Mouse (Mus musculus) liver, embryonic 13.5 days (tissue): Measurements from ENCODE around the gene Kyat3. TPM values are rescaled to one million over a fixed set of nuclear protein-coding genes. Genes with fewer than 3 reads are reported as not detected.
A peak's percentile ranks its signal among the peaks of the same experiment; 100 is the strongest.

ENCODE experiments used
- ATAC-seq: fragments of 200-750 bp; cut with Nextera tagmentation; 2 replicates; pipeline ENCODE4 v1.8.0; 2017; ENCODE audit warnings: low read depth, mild to moderate bottlenecking, moderate number of reproducible peaks, moderate library complexity
- DNase-seq: peaks from one replicate; pipeline ENCODE4 v3.0.0; 2022
- H3K27ac ChIP-seq: fragments of 300-500 bp; sonication (generic); 2 replicates; pipeline ENCODE4 v1.5.1; 2015; ENCODE audit warnings: moderate library complexity, mild to moderate bottlenecking, inconsistent platforms
- H3K27me3 ChIP-seq: fragments of 300-500 bp; sonication (generic); 2 replicates; pipeline ENCODE4 v1.6.1; 2015; ENCODE audit warnings: mild to moderate bottlenecking, inconsistent platforms
- H3K36me3 ChIP-seq: fragments of 300-500 bp; sonication (generic); 2 replicates; pipeline ENCODE4 v1.6.1; 2015; ENCODE audit warnings: mild to moderate bottlenecking, inconsistent platforms
- H3K4me1 ChIP-seq: fragments of 300-500 bp; sonication (generic); replicated peaks from 2 replicates; pipeline ENCODE4 v1.6.1; 2015; ENCODE audit warnings: inconsistent platforms
- H3K4me2 ChIP-seq: fragments of 300-500 bp; sonication (generic); 2 replicates; pipeline ENCODE4 v1.6.1; 2015; ENCODE audit warnings: inconsistent platforms, mild to moderate bottlenecking, moderate library complexity
- H3K4me3 ChIP-seq: fragments of 300-500 bp; sonication (generic); replicated peaks from 2 replicates; pipeline ENCODE4 v1.5.1; 2015; ENCODE audit warnings: mild to moderate bottlenecking, inconsistent platforms
- H3K9ac ChIP-seq: fragments of 300-500 bp; sonication (generic); 2 replicates; pipeline ENCODE4 v1.6.1; 2015; ENCODE audit warnings: mild to moderate bottlenecking, inconsistent platforms
- H3K9me3 ChIP-seq: fragments of 300-500 bp; sonication (generic); replicated peaks from 2 replicates; pipeline ENCODE4 v1.6.1; 2016; ENCODE audit warnings: inconsistent platforms
- WGBS: fragments of 180-500 bp; shearing (Covaris S2); methylation state at CpG from one replicate; pipeline ENCODE4 v1.1.7; 2015; ENCODE audit not compliant: insufficient replicate concordance; 5-methylcytosine and 5-hydroxymethylcytosine counted together
- polyA plus RNA-seq: library from polyadenylated mRNA; unstranded; fragments of >200 nt; fragmentation: Nextera tagmentation; extraction: Ambion mirVana; gene quantifications from 2 replicates; pipeline ENCODE4 v1.2.1, GENCODE M21; 2015

Gene Kyat3
- polyA plus RNA-seq, 1 experiment from 2014 or later, result 10.3 TPM

DNA sequence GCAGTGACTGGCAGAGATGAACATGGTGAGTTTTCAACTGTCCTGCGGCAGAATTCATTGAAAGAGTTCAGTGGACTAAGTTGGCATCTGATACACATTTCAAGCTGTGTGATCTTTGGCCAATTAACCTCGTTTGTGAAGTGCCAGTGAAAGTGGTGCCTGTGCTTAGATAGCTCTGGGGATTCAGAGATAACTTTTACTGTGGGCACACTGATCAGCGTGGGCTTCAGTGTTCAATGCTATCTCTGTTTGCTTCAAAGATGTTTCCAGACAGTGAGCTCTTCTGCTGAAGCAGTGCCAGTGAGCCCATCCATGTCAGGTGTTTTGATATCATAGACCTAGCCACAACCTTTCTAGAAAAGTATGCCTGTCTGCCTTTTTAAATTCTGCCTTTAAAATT is 76.4 kb downstream of the Kyat3 start:
- ATAC-seq (no peak), DNase-seq (no peak)
- Histone ChIP-seq H3K27ac (no peak overlapping the region), H3K4me1 (peaks cover 14% of the 10 kb centered on the region), H3K9me3 (no peaks in the 10 kb centered on the region), H3K36me3 (peaks cover 57% of the 10 kb centered on the region), H3K4me2 (no peak overlapping the region), H3K9ac (no peak overlapping the region), H3K4me3 (no peak overlapping the region), H3K27me3 (no peaks in the 10 kb centered on the region)
- 48% methylated on average over 3 of the region's 3 CpGs for WGBS

DNA sequence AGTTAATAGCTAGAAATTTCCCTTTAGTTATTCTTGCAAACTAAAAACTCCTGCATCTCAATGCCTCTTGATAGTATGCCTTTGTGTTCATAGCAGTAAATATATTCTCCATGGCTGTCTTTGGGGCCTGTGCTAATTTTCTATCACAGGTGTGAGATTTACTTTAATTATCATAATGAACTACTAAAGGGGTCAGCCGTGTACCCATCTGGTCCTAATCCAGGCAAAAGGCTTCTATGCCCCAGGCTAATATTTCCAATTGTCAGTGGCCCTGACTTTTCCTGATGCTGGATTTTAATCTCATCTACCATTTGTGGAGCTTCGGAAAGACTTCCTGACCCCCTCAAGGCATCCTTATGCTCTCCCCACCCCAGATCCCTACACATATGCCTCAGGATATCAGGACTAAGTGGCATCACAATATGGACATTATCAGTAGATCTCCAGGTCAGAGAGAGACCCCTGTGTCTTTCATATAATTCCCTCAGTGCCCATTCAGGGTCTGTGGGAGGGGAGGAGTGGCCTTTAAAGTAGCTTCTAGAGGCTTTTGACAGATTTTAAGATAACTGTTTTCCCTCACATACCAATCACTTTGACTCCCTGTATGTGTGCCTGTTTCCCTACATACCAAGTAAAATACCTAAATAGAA is 85.7 kb downstream of the Kyat3 start:
- WGBS, result 83% methylated on average over 2 of the region's 2 CpGs
- no peak overlapping the region for H3K27ac ChIP-seq
- no peak overlapping the region for H3K9ac ChIP-seq
- no peaks in the 10 kb centered on the region for H3K4me1 ChIP-seq
- H3K27me3 ChIP-seq, result no peaks in the 10 kb centered on the region
- H3K4me3 ChIP-seq, result no peak overlapping the region
- DNase-seq, result no peak
- H3K9me3 ChIP-seq, result no peaks in the 10 kb centered on the region
- H3K4me2 ChIP-seq, result no peak overlapping the region
- no peak for ATAC-seq
- H3K36me3 ChIP-seq, result peaks cover 69% of the 10 kb centered on the region

DNA sequence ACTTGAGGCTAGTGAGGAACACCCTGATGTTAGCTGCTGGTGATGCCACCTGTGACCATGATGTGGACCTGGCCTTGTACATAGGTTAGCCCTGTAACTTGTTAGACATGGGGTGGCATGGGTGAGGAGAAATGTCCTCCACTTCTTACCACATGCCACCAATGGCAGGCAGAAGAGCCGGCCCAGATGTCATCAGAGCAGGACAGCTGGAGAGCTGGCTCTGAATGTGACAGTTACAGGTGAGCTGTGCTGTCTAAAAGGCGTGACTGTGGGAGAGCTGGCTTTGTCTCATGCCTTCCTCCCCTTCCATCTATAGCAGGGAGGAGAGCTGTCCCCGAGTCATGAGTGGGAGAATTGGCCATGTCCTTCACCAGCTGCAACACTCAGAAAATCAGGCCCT is 94.7 kb downstream of the Kyat3 start:
- H3K36me3 ChIP-seq, result peaks cover 75% of the 10 kb centered on the region
- WGBS, result 91% methylated on average over 3 of the region's 3 CpGs
- ATAC-seq, result peak; percentile 39

More for the DNA sequence above, 94.7 kb downstream of the Kyat3 start:
- no peak for DNase-seq
- Histone ChIP-seq H3K27ac (no peak overlapping the region), H3K4me2 (no peak overlapping the region), H3K4me1 (no peaks in the 10 kb centered on the region), H3K4me3 (no peak overlapping the region), H3K9ac (no peak overlapping the region), H3K9me3 (no peaks in the 10 kb centered on the region), H3K27me3 (no peaks in the 10 kb centered on the region)

Other genes starting within 250 kb of the Kyat3 start
- gene Gbp5, start 207.1 kb upstream of the Kyat3 start, polyA plus RNA-seq, result 0.03 and 0.09 TPM in 2 replicates
- gene Gbp7, start 170.7 kb upstream of the Kyat3 start, polyA plus RNA-seq, result 3.1 and 3.2 TPM in 2 replicates
- gene Gbp3, start 141.0 kb upstream of the Kyat3 start, polyA plus RNA-seq, result 1.2 and 1.6 TPM in 2 replicates
- not detected in 2 replicates for gene Gbp2b, start 106.2 kb upstream of the Kyat3 start, polyA plus RNA-seq
- gene Gbp2, start 80.4 kb upstream of the Kyat3 start, polyA plus RNA-seq, result 2.1 and 2.6 TPM in 2 replicates
- gene Gtf2b, start 64.0 kb downstream of the Kyat3 start, polyA plus RNA-seq, result 44.7 and 45.6 TPM in 2 replicates
- 34.9 and 37.3 TPM in 2 replicates for gene Pkn2, start 181.0 kb downstream of the Kyat3 start, polyA plus RNA-seq